Mouse (Mus musculus) lung, adult 2 months (tissue): Measurements from ENCODE around the gene Ybx3.

Experiments
- CTCF ChIP-seq: fragments of 200-500 bp; IDR thresholded peaks from 2 replicates; pipeline ENCODE4 v1.5.1; 2011; ENCODE audit warnings: mild to moderate bottlenecking, low read length, control low read depth; ENCODE audit not compliant: insufficient read depth
- POLR2A ChIP-seq: fragments of 200-500 bp; IDR thresholded peaks from 2 replicates; pipeline ENCODE4 v1.6.1; 2011; ENCODE audit warnings: low read depth, mild to moderate bottlenecking, control low read depth, low read length, borderline replicate concordance; ENCODE audit errors: extremely low read depth

DNA sequence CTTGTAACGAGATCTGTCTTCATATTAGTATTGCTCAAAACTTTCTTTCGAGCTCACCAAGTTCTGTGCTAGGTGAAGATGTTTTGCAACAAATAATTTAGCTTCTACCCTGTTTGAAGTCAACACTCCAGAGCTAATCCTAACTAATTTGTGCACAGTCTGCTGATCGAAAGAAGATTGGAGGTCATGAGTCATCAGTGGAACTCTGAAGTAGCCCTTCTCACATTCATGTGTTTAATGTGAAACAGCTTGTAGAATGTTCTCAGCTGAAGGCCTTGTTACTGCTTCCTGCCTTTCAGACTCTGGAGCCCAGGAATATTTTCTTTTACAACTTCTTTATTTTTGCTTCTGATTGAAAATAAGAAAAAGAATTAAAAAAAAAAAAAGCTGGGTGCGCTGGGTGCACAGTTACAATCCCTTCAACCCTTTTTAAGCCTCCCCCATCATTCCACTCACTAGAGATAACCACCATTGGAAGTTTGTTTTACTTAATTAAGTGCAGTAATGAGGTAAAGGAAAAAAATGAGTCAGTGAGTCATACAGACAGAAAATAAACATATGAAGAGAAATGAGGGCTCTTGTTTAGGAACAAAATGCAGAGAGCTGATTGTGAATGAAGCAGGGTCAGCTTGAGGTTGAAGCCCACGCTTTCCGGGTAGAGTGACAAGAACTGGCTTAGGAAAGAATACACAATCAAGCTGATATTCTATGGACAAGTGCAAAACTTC, 23.0 kb upstream of the Ybx3 start:
- TF ChIP-seq CTCF = no peak
- TF ChIP-seq POLR2A = no peak
